Mouse (Mus musculus) subcutaneous adipose tissue, adult 2 months (tissue): ENCODE results near the gene Tpst2. TPM values are rescaled to one million over a fixed set of nuclear protein-coding genes. Genes with fewer than 3 reads are reported as not detected.

Experiments used
- polyA plus RNA-seq: library from polyadenylated mRNA; depleted of rRNA; stranded (reverse); fragments of >200 nt; gene quantifications from 2 replicates; pipeline ENCODE4 v1.2.3, GENCODE M21; 2012; ENCODE audit warnings: low replicate concordance; rRNA removed

Gene Tpst2
- polyA plus RNA-seq, result 65.2 and 82.0 TPM in 2 replicates

DNA sequence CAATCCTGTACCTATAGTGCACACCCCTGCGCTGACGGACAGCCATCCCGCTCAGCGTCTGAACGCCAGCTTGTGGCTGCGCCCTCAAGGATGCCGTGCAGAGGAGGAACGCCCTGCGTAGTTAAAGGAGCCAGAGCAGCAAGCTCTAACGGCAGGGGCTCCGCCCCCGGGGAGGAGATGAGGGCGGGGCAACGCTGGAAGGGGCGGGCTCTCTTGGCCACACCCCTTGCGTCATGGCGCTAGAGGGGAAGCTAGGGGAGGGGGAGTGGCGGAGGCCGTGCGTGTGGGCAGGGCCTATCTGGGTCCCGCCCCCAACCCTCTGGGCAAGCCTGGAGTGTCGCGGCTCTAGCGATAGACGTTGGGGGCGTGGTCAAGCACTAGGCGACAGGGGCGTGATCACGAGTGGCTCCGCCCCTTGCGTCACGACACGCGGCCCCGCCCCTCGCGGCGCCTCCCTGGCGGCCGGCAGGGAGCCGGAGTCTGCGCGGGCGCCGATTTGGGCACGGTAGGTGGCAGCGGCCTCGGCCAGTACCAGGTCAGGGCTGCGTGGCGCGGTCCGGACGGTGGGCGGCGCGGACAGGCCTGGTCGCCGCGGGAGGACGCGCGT, at the start of gene Tpst2:
Gene Tpst2 (plus strand): TSS at position 425 of the 607 bp plus-strand sequence.

DNA sequence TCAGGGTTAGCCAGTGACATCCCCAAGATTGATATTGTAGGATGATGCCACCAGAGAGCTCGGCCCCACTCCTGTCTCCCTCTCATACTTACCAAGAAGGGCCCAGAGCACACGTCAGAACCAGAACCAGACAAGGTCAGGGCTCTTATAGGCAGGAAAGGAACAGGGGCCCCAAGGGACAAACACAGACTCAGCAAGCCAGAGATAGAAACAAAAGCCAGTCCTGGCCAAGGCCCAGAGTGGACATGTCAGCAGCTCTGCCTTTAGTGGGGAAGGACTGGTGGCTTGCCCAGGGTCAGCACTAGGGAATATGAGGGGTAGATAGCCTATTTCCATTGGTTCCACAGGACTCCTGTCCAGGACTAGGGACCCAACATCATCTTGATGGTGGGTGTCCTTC, 24.1 kb upstream of the Tpst2 start, which contains the start of gene Cryba4:
Gene Cryba4 (minus strand): TSS at position 119 of the 400 bp plus-strand sequence.

GRCm38 (mm10) chr5:112255426-112255825, 21.1 kb upstream of the Tpst2 start, which contains the start of gene Crybb1:
Gene Crybb1, plus strand, starts transcription at chr5:112255815.

DNA sequence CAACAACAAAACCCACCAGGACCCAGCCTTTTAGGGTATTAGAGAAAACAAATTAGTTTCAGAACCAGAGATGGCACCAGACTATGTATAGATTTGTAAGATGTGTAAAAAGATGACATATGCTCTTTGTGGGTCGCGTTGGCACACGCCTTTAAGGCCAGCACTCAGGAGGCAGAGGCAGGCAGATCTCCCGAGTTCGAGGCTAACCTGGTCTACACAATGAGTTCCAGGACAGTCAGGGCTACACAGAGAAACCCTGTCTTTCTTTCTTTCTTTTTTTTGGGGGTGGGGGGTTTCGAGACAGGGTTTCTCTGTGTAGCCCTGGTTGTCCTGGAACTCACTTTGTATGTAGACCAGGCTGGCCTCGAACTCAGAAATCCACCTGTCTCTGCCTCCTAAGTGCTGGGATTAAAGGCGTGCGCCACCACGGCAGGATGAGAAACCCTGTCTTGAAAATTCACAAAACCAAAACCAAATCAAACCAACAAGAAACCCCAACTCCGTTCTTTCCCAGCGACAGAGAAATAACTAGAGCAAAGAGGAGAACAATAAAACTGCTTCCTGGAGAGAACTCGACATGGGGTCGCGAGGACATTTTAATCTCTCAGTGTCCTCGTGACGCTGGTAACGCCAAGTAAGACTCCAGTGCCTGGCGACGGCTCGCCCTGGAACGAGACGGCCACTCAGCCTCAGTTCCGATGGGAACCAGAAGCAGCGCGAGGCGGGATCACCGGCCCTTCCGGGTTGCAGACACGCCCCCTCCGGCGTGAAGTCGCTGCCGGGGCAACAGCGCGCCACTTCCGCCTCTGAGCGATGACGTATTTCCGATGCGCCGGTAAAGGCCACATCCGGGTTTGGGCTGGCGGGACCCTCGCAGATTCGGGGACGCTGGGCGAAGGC, 49.3 kb downstream of the Tpst2 start, which contains the start of gene Tfip11:
Gene Tfip11 (plus strand): TSS at position 813 of the 900 bp plus-strand sequence.

DNA sequence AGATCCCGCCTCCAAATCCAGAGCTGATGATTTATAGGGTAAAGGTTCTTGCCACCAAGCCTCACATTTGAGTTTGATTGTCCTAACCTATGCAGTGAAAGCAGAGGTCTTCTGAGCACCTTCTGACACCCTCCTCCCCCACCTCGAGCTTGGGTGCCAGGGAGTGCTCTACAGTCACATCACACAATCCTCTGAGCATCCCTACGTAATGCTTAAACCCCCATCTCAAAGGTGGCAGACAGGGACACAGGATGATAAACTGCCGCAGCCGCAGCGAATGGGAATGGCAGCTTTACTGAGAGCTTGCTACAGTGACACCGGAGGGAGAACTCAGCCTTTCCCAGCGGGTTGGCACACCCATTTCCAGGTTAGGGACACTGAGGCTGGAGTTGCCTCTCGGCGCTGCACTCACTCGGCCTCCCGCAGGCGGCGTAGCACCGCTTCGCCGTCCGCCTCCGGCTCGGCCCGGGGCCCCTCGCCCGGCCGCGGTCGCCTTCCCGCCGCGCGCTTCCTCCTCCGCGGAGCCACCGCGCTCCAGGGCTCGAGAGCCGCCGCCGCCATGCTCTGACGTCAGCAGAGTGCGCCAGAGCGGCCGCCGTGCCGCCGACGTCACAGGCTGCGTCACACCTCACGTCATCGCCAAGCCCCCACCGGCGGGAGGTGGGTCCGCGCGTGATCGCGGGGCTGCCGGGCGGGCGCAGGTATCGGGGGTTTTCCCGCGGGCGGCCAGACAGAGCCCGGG, 66.1 kb downstream of the Tpst2 start, which contains the start of the genes Srrd and Hps4:
Gene Srrd (minus strand): TSS at position 578 of the 742 bp plus-strand sequence.
Gene Hps4 (plus strand): TSS at position 621 of the 742 bp plus-strand sequence.

DNA sequence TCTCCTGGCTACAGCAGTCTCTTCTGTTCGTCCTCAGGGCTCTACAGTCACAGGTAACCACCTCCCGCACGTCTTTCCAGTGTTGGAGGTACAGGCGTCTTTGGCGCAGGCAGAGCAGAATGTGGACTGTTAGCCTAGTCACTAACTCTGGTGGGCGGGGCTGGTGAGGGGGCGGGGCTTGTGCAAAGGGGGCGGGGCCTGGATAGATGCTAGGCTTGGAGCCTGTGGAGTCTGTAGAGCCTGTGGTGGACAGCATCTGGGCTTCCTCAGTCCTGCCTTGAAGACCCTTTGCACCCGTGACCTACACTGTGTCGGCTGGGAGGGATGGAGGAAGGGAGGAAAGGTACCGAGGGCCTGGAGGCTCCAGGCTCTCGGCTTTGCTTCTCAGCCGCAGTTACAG, 79.4 kb downstream of the Tpst2 start, which contains the start of gene Gm6583:
Gene Gm6583 (minus strand): TSS at position 124 of the 400 bp plus-strand sequence.

Other genes with a start within 250 kb of the Tpst2 start
- gene Cryba4, start 24.2 kb upstream of the Tpst2 start, polyA plus RNA-seq, result 0.47 and 1.9 TPM in 2 replicates
- 0.19 TPM in 1 of 2 replicates, not detected in the other for gene Crybb1, start 20.9 kb upstream of the Tpst2 start, polyA plus RNA-seq
- gene Tfip11, start 49.7 kb downstream of the Tpst2 start, polyA plus RNA-seq, result 26.3 and 38.1 TPM in 2 replicates
- gene Srrd, start 66.3 kb downstream of the Tpst2 start, polyA plus RNA-seq, result 44.5 and 62.0 TPM in 2 replicates
- gene Hps4, start 66.4 kb downstream of the Tpst2 start, polyA plus RNA-seq, result 31.7 and 49.3 TPM in 2 replicates
- not detected in 2 replicates for gene Gm6583, start 79.3 kb downstream of the Tpst2 start, polyA plus RNA-seq
- gene Asphd2, start 118.2 kb downstream of the Tpst2 start, polyA plus RNA-seq, result 2.1 and 12.5 TPM in 2 replicates
- not detected in 2 replicates for gene Gm6588, start 172.7 kb downstream of the Tpst2 start, polyA plus RNA-seq